Mouse (Mus musculus) brain, embryonic 14.5 days (tissue): ENCODE data around the gene Cacna2d1.

Source experiments
- CTCF ChIP-seq: fragments of 200-500 bp; IDR thresholded peaks from 2 replicates; pipeline ENCODE4 v1.5.1; 2012; ENCODE audit warnings: inconsistent platforms, mild to moderate bottlenecking, moderate library complexity, borderline replicate concordance; ENCODE audit not compliant: insufficient read depth, insufficient read length; ENCODE audit errors: extremely low read depth
- POLR2A ChIP-seq: fragments of 200-500 bp; IDR thresholded peaks from 2 replicates; pipeline ENCODE4 v1.6.1; 2012; ENCODE audit warnings: mild to moderate bottlenecking, inconsistent platforms, borderline replicate concordance; ENCODE audit not compliant: poor library complexity, insufficient read depth, insufficient read length, severe bottlenecking; ENCODE audit errors: extremely low read depth

GRCm38 (mm10) chr5:16240255-16240654 lies 305.8 kb downstream of the Cacna2d1 start:
- no peak for TF ChIP-seq POLR2A
- no peak for TF ChIP-seq CTCF
